Mouse (Mus musculus) stomach, postnatal 0 days (tissue): ENCODE results near the gene Fhl3.

Experiments used
- CTCF ChIP-seq: IDR thresholded peaks from 2 replicates; pipeline ENCODE4 v1.5.1; 2016; ENCODE audit warnings: antibody characterized with exemption, low read depth, mild to moderate bottlenecking, moderate library complexity
- EP300 ChIP-seq: optimal IDR thresholded peaks from 2 replicates; pipeline ENCODE3; 2016; ENCODE audit warnings: antibody characterized with exemption

DNA sequence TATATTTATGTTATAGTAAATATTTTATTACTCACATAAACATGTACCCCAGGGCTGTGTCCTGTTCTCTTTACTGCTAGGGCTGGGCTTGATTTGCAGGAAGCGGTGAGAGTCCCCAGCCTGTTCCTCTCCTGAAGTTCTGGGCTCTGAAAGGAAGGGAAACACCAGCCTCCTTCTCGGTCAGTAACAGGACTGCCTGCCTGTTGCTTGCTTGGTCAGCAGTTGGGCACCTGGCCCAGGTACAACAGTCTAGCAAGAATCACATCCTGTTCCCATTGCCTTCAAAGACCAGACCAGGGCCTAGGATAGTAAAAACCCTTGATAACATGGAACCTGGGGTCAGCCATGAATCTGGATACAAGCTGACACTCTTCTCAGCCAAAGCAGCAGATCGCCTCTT, 39.9 kb upstream of the Fhl3 start:
- TF ChIP-seq CTCF, result no peak
- TF ChIP-seq EP300, result no peak
